Mouse (Mus musculus) heart, postnatal 36 days (tissue): Measurements from ENCODE around the gene Bcl6. TPM values are rescaled to one million over a fixed set of nuclear protein-coding genes. Genes with fewer than 3 reads are reported as not detected.

Source experiments
- DNase-seq, 2 experiments: peaks; one replicate each; pipeline ENCODE4 v3.0.0; 2021 to 2022
- intact Hi-C: fragments of 180-260 bp; cut with DNase I; formaldehyde crosslinking; loops from one replicate; pipeline ENCODE4 v1.15.1; 2025
- total RNA-seq, 2 experiments: library from RNA; stranded (reverse); gene quantifications; 2 replicates each; pipeline ENCODE4 v1.2.3; 2021

The Bcl6 gene
- total RNA-seq, 2 experiments from 2014 or later, result 14.6 to 18.5 TPM

DNA sequence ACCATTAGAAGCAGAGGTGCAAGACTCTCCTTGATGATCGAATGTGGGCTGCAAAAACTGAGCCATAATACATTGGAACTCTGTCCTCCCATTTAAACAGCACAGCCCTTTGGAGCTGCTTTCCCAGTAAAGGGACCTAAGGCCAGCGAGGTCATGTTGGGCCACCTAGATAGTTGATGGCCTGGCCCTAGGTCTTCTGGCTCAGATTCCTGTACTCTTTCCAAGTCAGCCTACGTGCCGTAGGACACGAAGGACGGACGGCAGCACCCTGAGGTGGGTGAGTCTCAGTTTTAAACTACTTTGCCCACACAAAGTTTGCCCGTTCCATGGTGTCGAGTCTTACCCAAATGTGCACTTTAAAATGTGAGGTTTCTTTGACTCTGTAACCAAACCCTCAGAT, 9.2 kb downstream of the Bcl6 start:
- intact Hi-C loops, result no loop called here
- peak; percentile 62 to 63 for DNase-seq

DNA sequence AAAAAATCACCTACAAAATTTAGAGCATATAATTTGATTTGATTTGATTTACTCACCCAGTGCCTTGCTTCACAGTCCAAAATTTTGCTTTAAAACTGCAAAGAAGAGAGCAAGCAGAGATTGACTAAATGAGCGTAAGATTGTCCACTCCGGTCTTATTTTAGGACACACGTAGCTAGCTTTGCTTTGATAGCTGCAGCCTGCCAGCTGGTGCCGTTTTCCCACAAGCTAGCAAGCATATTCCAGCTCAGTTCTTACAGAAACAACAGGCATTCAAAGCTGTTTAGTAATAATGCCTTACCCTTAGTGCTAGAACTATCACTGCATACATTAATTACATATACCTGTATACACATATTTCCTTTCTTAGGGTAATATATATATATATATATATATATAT, 10.2 kb downstream of the Bcl6 start:
- intact Hi-C loops, result no loop called here
- DNase-seq, result no peak

DNA sequence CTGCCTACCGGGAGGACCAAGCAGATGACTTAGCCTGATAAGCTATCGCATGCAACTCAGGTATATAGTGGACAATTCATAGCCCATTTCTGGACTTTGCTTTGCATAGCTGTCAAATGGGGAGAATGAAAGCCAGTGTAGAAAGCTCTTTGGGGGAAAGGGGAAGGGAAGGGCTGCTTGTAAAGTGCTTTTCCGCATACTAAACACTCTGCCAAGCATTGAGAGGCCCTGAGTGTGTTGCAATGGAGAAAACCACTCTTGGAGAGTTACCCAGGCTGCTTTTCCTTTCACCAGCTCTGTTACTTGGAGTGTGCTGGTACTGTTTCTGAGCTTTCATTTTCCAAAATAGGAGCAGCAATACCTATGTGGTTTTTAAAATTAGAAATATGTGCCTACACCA, 10.9 kb downstream of the Bcl6 start:
- intact Hi-C loops, result no loop called here
- no peak for DNase-seq

DNA sequence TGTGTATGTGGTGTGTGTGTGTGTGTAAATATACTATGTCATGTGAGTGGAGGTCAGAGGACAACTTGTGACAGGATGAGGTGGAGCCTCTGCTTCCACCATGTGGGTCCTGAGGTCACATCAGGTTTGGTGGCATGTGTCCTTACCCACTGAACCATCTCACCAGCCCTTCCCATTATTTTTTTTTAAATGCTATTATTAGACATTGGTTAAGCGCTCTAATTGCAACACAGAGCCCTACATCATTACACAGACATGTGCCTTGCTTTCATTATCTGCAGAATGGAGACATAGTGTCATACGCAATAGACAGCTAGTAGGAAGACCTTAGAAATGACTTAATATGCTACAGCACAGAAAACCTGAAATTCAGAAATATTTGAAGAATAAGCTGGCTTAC, 12.5 kb downstream of the Bcl6 start:
- intact Hi-C loops, result no loop called here

DNA sequence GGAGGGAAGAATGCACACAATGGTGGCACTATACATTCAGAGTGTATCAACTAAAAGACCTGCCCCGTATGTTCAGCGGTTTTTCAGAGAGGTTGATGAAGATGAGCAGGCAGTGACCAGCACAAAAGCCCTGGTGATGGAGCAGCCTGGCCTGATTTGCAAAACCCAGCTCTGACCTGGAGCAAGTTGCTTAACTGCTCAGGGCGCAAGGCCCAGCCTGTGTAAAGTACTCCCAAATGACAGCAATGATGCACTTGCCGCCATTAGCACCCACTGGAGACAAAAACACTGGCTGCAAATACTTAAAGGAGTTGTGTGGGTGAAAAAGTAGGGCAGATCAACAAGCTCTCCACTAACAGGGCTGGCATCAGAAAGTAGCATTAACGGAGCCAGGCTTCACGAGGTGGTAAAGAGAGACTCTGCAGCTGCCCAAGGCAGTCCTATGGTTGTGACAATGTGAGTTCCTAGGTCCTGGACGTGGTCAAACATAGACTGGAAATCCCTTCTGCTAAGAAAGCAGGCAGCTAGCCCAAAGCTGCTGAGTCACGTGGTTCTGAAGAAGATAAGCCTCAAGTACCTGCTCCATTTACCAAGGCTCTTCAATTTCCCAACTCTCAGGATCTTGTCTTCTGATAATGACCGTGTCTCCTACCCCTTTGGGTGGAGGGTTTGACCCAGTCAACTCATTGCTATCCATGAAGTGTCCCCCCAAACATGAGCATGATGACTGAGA, 14.9 kb downstream of the Bcl6 start:
- intact Hi-C loops, result no loop called here
- no peak for DNase-seq

More for the DNA sequence above, 12.5 kb downstream of the Bcl6 start:
- DNase-seq, result no peak

DNA sequence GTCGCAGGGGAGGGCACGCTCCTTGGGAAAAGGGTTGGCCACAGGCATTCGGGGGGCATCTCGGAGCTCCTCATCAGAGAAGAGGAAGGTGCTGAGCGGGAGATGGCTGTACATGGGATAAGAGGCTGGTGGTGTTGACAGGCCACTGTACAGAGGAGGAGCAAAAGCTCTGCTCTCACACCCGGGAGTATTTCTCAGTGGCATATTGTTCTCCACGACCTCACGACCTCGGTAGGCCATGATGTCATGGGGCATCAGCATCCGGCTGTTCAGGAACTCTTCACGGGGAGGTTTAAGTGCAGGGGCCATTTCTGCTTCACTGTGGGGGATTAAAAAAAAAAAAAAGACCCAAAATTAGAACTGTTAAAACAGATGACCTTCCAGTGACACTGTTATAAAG, 15.8 kb downstream of the Bcl6 start:
- DNase-seq, result no peak
- intact Hi-C loops, result no loop called here

DNA sequence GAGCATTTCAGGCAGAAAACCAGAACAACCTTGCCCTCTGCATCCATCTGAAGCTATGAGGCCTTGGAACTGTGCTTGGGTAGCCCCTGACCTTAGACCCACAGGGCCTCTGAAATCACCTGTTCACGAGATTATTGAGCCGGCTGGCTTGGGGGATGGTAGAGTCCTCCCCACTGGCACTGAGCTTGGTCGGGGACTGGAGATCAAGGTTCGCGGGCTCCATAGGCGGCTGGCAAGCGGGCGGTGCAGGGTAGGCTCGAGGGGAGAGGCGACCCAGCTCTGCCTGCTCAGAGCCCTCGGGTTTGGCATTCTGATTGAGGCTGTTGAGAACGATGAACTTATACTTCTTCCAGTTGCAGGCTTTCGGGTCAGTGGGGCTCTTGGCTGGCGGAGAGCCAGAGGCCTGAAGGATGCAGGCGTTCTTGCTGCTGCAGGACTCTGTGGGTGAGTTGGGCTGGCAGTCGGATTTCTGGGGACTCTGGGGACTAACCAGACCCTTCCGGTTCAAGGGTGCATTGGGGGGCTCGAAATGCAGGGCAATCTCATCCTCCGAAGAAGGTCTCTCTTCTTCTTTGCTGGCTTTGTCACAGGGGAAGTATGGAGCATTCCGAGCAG, 16.4 kb downstream of the Bcl6 start:
- DNase-seq, result no peak
- intact Hi-C loops, result no loop called here

DNA sequence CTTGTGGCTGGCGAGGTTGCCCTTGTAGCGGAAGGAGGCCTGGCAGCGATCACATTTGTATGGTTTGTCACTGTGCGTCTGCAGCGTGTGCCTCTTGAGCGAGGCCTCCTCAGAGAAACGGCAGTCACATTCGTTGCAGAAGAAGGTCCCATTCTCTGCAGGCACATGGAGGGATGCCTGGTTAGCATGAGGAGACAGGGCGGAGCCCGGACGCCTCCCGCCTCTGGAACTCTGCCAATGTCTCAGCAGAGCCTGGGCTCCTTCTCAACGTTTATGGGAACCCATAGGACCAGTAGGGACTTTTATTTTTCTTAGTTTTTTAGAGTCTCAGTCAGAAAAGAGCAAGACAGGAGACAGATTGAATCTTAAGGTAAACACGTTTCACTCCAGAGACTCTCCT, 18.7 kb downstream of the Bcl6 start:
- DNase-seq, result no peak
- intact Hi-C loops, result no loop called here

DNA sequence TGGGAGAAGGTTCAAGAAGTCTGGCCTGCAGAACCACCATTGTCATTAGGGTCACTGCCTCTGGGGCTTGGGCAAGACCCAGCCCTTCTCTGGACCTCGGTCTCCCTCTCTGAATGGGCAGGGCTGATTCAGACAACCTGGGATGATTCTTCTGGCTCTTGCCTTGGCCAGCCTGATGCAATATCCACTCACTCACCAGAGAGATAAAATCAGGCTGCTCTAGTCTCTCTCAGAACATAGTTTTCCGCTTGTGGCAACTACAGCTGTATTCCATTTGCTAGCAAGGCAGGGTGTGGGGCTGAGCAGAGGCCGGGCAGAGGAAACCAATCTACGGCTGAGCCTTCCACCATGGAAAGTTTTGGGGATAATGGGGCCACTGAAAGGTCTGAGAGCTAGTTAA, 19.8 kb downstream of the Bcl6 start:
- no peak for DNase-seq
- intact Hi-C loops, result no loop called here

DNA sequence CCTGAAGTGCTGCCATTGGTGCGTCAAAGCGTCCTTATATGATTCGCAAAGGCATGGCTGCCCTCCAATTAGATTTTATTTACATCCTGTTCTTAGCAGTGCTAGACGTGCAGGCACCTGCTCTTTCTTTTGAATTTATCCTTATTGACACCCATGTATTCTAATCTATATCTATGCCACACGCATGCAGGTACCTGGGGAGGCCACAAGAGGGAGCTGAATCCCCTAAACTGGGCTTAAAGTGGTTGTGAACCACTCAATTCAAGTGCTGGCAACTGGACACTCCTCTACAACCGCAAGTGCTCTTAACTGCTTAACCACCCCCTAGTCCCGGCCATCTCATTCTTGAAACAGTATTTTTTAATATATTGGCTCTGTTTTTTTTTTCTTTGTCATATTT, 21.4 kb downstream of the Bcl6 start:
- intact Hi-C loops, result no loop called here
- DNase-seq, result no peak

DNA sequence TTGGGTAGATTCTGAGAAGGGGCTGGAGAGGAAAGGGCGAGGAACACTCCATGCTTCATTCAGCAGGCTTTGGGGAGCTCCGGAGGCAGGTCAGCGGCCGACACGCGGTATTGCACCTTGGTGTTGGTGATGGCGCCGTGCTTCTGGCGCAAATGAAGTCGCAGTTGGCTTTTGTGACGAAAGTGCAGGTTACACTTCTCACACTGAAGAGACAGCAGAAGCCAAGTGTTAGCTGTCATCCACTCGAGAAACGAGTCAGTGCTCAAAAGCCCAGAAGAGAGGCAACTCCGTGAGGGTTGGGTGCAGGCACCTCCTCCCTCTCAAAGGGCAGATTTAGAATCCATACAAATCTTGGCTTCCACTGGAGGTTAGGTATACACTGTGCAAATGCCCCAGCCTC, 22.6 kb downstream of the Bcl6 start:
- no peak for DNase-seq
- intact Hi-C loops, result no loop called here

DNA sequence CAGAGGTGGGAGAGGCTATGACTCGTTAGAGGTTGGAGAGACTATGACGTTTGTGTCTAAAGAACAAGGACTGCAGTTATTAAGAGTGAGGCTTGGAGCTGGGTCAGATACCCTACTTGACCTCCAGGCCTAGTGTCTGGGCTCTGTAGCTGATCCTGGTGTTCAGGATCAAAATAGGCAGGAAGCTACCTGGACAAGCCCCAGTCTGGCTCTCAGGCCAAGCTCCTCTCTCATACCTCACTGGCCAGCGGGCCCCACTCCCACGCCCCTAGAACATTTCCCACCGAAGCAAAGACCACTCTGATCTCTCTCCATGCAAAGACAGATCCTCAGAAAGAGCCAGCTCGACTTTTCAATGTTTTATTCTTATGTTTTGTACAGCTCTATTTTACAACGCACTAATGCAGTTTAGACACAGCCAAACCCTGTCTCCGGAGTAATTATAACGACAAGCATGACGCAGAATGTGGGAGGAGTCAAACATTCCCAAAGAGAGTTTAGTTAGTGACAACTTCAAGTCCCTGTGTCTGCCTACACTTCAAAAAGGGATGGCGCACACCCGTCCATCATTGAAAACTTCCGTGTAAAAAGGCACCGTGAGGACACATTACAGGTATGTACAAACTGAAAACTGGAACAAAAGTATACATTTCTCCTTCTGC, 23.8 kb downstream of the Bcl6 start:
- intact Hi-C loops, result loop anchor here (5.0 kb wide), 2 partner anchors 1297 to 1382 kb away; no protein-coding TSS in a partner anchor
- DNase-seq, result no peak

DNA sequence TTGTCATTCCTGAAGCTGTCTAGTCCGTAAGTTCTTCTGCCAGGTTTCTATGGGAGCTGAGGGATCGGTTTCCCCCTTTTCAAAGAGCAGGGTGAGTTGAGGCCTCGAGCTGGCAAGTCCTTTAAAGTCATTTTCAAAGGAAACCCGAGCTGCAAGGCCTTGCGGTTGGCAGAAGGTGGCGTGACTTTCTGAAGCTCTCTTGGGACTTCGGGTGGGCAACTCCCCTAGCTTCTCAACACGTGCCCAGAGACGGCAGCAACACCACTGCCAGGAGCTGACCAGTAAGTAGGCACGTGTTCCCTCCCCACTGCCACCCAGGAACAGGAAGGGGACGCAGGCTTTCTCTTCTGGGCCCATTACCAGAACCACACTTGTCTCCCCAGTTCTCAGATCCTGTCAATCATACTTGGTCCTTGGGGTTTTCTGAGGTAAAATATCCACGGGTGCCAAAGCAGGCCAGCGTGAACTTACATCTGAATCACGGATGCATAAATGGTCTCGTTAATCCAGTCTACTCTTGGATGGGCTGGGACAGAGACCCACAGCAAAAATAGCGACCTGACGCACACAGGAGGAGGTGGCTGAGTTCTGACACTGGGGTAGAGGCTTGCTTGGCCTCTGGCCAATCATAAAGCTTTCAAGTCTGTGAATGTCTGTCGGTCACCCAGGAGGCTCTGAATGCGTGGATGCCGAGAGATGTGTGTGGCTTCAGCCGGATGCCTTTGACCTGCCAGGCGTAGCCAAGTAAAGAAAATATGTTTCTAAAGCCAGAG, 24.6 kb downstream of the Bcl6 start:
- DNase-seq, result no peak
- intact Hi-C loops, result loop anchor here (5.0 kb wide), 2 partner anchors 1298 to 1383 kb away; no protein-coding TSS in a partner anchor

DNA sequence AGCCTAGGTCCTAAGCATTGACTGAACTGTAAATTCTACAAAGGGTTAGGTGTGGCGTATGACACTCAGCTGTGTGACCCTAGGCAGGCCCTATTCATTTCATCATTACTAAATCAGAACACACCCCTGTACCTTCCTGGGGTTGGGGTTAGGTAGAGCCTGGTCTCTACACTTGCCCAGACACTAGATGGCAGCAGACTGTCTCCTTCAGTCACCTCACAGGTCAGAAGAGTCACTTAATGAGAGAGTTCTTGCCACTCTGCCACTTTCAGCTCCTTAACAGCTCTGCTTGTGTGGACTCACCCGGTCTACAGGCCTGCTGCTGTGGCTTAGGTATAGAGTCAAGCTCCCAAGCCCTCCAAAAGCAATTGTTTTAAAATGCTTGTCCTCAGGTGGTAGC, 26.3 kb downstream of the Bcl6 start:
- intact Hi-C loops, result loop anchor here (5.0 kb wide), 2 partner anchors 1300 to 1385 kb away; no protein-coding TSS in a partner anchor
- DNase-seq, result no peak

DNA sequence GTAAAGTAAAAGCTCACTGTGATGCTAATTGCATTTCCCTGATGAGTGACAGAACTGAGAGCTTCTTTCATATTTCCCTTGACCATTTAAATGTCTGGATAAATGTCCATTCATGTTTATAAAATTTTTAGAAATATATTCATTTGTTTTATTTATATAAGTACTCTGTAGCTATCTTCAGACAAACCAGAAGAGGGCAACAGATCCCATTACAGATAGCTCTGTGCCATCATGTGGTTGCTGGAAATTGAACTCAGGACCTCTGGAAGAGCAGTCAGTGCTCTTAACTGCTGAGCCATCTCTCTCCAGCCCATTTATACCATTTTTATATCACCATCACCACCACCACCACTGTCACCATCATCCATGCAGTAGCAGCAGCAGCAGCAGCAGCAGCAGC, 29.7 kb downstream of the Bcl6 start:
- no peak for DNase-seq
- intact Hi-C loops, result no loop called here

DNA sequence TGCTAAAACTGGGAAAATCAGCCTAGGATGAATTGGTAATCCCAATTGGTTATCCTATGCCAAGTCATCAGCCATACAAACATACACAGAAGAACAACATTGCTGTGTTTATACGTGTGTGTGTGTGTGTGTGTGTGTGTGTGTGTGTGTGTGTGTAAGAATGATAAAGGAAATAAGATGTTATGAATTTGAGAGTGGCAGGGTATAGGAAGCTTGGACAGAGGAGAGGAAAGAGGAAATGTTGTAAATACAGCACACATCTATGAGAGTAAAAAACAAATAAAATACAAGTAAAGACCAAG, 34.7 kb downstream of the Bcl6 start:
- no peak for DNase-seq
- intact Hi-C loops, result loop anchor here (1.0 to 5.0 kb wide), 3 partner anchors 55 to 502 kb away; no protein-coding TSS in a partner anchor

DNA sequence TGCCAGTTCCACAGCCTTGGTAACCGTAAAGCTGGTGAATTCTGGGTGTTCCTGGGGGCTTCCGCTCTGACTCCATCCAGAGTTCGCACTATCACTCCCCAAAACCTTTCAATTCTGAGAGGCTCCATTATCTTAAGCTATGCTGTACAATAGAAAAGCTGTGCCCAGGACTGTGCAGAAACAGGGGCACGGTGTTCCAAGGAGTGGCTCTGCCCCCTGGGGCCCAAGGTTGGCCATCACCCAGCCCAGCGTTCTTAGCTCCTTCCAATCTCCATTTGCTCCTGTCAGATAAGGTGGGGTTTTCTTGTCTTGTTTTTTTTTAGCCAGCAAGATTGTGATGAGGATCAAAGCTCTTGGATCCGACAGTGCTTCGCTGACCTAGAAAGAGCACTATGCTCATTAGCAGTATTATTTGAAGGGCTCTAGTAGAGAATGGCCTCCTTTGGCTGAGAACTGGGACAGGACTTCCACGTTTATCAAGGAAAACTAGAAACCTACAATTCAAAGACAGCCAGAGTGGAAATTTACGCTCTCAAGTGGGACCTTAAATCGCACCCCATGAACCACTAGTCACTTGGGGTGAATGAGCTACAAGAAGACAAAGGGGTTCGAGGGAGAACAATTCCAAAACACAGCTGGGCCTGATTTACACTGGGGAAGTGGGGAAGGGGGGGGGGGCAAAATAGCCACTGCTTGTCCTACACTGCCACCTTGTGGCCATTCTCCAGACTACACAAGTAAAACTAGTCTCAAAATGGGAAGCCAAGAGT, 35.3 kb downstream of the Bcl6 start:
- peak; percentile 56 to 63 for DNase-seq
- intact Hi-C loops, result loop anchor here (1.0 to 5.0 kb wide), 3 partner anchors 55 to 501 kb away; no protein-coding TSS in a partner anchor

DNA sequence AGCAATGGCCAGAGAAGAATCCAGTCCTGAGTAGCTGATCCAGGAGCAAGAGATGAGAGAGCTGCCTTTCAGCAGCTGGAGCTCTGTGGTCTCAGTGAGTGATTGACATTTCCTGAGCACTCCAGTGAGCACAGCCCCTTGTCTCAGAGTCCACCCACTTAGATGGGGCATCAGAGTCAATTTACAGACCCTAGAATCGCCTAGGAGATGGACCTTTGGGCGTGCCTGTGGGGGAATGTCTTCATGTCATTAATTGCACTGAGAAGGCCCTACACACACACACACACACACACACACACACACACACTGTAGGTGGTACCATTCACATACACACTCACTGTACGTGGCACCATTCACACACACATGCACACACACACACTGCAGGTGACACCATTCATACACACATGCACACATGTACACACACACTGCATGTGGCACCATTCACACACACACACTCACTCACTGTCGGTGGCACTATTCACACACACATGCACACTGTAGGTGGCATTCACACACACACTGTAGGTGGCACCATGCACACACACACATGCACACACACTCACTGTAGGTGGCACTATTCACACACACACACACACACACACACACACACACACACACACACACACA, 36.4 kb downstream of the Bcl6 start:
- intact Hi-C loops, result loop anchor here (2.0 to 5.0 kb wide), 2 partner anchors 53 to 500 kb away; no protein-coding TSS in a partner anchor
- DNase-seq, result no peak

DNA sequence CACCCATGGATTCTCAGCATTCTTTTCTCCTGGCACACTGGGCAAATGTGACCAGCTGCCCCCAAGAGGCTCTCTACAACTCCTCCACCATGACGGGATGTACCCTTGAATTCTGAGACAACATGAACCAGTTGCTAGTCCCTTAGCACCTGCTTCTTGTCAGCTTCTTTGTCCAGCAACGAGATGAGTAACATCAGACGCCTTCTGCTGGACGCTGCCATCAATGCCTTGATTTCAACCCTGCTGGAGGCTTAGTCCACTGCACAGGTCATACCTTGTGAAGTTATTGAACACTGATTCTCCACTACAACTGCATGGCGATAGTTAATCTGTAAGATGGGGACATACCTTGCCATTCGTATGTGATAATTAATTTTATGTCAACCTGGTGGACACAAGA, 41.0 kb downstream of the Bcl6 start:
- intact Hi-C loops, result no loop called here
- no peak for DNase-seq

DNA sequence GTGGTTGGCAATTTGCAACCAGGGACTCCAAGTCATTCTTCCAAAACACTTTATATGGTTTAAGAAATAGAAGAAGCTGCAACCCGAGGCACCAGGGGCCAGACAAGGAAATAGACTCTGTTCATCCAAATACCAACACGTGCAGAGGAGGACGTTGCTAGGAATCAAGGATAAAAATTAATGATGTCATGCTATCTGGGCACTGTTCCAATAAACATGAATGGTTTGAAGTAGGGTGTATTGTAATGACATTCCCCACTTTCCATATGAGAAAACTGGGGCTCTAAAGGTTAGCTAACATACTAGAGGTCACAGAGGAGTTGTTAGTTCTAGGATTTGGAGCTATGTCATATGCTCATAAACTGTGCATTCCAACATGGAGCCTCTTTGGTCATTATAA, 43.9 kb downstream of the Bcl6 start:
- intact Hi-C loops, result no loop called here
- DNase-seq, result no peak
